Mouse (Mus musculus) testis, postnatal 14 days (tissue): ENCODE data around the gene Pyurf.
A peak's percentile ranks its signal among the peaks of the same experiment; 100 is the strongest.

Source experiments
- DNase-seq: peaks from one replicate; pipeline ENCODE4 v3.0.0; 2021; ENCODE audit warnings: low spot score

Pyurf gene

DNA sequence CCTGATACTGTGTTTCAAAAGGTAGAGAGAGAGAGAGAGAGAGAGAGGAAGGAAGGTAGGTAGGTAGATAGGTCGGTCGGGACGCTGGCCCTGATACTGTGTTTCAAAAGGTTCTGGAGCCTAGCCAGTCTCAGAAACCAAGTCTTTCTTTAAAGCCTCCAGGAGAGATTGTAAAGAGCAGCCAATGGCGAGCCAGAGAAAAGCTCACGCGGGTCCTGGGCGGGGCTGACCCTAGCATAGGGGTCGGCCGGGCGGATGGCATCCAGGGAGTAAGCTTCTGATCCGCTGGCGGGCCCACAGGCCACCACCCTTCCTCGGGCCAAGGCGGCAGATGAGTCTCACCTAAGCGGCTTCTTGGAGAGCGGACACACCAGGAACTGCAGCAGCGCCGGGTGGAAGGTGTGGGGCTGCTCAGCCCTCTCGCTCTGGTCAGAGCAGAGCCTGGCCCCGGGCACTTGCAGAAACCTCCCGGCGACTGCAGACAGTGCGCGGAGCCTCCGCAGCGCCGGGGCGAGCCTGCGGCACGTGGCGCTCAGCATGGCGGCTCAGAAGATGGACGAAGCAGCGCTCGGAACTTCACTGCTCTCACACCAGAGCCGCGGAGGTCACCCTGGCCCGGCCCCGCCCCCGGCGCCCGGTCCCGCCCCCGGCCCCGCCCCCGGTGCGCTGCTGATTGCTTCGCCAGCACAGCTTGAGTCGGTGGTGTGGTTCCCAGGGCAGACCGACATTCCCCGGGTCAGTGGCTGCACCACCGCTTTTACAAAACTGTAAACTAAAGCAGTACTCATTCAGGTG lies at the start of gene Pyurf:
Gene Pyurf (minus strand): TSS at position 612 of the 795 bp plus-strand sequence.
- peak; percentile 90 for DNase-seq

DNA sequence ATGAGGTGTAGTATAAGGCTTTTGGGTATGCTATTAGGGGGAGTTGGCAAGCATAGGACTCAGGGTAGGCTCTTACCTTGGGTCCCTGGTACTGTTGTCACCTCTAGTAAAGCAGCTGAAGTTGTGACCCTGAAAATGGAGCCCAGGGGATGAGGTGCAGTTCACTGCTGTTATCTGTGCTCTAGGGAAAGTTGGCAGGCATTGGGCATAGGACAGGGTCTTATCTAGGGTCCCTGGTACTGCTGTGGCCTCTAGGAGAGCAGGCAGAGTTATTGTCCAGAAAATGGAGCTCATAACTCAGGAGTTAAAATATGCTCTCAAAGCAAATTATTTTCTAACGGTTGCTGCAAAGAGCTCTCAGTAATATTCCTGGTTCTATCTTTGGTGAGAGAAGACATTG lies 29.5 kb upstream of the Pyurf start:
- no peak for DNase-seq

DNA sequence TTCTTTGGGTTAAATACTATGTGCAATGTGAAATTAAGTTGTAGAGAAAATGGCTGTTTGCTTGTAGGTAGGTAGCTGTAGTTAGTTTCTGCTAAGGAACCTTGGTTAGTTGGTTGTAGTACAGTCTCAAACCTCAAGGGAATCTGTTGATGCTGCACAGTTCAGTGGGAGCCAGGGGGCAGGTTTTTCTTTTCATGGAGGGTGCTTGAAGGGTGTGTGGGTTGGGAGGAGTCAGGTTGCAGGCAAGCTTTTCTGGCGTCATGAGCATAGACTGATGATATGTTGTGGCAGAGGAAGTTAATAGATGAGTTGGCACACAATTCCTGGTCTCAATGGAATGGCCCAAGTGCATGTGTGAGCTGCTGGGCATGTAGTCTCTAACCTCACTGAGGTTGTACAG lies 19.8 kb upstream of the Pyurf start:
- DNase-seq = no peak

DNA sequence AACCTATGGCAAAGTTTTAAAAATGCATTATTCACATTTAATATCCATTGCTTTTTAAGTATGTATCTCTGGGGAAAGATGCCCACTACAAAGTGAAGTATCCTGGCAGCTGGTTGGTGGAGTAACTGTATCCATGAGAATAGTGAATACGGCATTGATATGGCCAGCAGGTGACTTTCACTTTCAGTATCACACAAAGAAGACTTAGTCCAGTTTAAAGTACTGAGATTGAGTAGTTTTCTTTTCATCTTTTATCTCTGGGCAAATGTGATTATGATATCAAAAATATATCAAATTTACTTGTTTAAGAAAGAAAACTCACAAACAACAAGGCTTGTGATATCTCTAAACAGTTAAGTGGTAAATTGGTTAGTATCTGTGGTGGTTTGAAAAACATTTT lies 14.8 kb upstream of the Pyurf start:
- no peak for DNase-seq

DNA sequence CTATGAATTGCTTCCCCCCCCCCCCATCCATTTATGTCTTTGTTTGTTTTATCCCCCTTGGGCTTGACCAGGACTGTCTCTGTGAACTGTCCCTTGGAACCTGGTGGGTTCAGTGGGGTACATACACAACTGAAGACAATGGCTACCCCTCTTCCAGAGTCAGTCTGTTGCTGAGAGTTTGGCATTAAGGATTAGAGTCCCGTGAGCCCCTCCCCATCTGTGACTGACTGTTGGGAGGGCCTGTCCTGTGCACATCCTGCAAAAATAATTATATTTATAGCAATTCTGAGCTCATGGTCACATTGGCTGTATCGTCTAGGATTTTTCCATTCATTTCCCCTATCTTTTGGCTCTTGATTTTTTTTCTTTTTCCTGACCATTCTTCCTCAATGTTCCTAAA lies 11.8 kb upstream of the Pyurf start:
- no peak for DNase-seq

DNA sequence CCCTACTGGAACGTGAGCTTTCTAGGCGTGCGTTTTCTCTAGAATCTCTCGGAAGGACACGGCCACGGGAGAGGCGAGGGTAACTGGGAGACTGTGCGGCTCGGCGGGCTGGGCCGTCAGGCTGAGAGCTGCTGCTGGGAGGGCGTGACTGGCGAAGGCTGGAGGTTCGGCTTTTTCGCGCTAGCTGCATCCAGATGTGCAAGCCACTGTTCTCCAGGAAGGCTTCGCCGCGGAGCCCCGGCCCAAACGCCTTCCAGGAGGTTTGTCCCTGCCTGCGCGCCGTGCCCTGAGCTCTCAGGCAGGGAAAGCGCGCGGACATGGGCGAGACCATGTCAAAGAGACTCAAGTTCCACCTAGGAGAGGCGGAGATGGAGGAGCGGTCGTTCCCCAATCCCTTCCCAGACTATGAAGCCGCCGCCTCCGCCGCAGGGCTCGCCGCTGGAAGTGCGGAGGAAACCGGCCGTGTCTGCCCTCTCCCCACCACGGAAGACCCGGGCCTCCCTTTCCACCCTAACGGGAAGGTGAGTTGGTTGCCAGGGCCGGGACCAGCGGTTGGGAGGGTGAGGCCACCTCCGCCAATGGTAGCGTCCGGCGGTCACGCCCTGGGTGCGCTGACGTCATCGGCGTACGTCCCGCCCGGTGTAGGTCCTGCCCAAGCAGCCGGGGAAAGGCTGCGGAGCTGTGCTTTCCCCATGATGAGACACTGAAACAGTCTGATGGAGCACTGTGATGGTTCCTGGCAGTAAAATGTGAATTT lies 11.0 kb upstream of the Pyurf start:
- peak; percentile 93 for DNase-seq

DNA sequence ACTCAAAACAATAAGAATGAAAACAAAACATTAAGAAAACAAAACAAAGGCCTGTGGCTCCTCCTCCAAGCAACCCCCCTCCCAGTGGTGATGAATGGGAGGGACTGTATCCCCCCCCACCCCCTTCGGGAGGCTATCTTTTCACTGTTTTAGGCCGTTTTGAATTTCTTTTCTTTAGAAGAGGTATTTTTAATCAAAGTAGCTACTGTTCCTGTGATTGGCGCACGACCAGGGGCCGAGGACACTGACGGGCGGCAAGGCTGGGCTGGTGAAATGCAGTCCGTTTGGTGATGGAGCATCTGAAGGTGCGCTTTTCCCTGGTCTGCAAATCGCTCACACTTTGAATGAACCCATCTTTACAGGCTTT lies 10.5 kb upstream of the Pyurf start, which contains the start of gene Lancl2:
Gene Lancl2 (plus strand): TSS at position 165 of the 367 bp plus-strand sequence.
- no peak for DNase-seq

DNA sequence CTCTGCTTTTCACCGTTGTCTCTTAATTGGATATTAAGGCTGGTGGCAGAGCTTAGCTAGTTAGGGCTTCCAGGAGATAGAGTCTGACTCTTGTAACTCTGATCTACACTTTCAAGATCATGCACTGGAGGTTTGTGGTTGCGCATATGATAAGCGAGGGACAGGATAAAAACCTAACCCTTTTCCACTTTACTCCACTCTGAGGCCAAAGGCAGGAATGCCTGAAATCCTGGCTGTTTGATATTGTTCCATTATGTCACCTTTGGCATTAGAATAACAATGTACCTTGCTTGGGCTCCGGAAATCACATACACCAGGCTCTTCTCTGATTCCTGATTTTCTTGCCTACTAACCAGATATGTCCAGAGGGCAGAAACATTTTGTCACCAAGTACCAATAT lies 9.8 kb upstream of the Pyurf start:
- DNase-seq = no peak

DNA sequence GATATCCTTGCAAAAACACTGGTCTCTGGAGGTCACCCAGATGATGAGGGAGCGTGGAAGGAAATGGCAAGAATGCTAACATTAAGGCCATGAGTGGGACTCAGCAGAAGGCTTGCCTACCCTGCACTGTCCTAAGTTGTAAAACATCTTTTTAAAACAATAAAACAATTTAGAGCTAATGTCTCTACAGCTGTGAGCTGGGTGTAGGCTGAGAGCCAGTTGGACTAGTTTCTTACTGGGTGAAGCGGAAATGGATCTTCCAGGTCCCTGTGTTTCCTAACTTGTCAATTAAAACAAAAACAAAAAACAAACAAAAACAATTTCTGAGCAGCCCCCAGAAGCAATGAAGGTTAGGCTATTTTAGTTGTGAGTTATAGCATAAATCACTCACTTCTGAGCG lies 1.2 kb upstream of the Pyurf start:
- DNase-seq = no peak

DNA sequence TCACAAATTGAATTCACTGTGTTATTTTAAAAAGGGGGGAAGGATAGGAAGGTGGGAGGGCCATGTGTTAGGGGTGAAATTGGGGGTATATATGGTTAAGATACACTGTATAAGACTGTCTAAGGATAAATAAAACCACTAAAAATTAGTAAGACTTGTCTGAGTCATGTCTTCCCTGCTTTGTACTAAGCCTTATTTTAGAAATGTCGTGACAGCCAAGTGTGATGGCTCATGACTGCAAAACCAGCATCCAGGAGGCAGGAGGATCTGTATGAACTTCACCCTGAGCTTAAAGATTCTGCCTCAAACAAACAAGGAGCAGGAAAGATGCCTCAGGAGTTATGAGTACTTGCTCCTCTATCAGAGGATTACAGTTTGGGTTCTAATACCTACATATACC lies 7.7 kb downstream of the Pyurf start:
- no peak for DNase-seq

DNA sequence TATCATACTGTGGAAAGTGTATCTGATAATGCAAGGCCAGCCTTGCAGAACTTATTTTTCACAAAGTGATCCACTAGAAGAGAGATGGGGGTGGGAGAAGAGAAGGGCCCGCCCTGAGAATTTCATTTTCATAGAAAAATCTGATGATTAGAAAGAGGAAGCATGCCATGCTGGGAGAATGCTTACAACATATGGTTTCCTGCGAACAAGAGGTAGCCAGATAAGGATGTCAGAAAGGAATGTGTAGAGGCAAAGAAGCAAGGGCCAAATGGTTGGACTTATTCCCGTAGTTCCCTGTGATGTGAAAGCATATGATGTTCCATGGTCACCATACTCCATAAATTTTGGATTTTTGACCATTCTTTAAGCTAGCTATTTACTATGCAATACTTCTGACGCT lies 30.6 kb downstream of the Pyurf start:
- DNase-seq = no peak

DNA sequence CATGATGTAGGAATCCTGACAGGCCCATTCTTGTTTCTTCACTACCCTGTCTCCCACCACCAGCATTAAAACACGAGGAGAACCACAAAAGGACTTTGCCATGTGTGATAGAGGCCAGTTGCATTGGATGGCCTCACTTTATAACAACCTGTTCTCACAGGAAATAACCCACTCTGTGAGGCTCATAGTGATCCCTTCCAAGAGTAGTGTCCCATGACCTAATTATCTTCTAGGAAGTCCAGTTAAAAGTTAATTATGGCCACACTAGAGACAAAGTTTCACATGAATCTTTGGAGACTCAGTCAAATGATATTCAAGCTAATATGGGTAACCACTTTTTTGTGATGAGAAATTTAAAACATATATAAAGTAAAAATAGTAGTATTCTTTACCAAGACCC lies 44.6 kb downstream of the Pyurf start:
- no peak for DNase-seq

DNA sequence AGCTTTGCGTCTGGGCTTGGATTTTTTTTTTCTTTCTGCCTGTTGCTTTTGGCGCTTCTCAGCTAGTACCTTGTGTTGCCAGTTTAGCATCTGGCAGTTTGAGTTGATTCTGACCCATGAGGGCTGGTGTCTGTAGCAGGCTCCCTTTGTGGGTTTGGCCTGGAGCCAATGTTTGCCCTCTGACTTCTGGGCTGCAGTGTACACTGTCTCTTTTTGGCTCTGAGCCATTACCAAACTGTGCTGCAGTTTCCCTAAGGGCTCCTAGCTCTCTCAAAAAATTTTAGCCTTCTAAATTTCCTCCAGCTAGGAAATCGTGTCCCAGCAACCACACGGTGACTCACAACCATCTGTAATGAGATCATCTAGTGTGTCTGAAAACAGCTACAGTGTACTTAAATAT lies 50.1 kb downstream of the Pyurf start:
- peak; percentile 16 for DNase-seq

DNA sequence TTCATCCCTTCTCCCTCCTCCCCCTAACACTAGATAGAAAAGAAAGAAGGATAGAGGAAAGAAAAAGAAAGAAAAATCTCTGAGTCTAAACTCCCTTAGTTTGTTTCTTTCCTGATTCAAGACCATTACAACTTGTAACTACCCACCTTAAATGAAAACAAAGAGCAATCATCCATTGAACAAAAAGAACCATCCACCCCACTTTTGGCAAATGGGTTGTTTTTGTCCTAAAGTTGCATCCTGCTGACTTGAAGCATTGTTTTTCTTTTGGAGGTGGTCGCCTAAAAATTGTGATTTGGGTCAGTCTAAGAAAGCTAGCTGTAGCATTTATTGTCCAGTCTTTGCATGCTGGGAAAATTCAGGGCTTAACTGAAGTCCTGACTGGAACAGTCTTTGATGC lies 52.3 kb downstream of the Pyurf start:
- DNase-seq = no peak
